Mouse (Mus musculus): ENCODE data around the gene Hpcal4. TPM values are rescaled to one million over a fixed set of nuclear protein-coding genes. Genes with fewer than 3 reads are reported as not detected.
"Not testable (repeated sequence)": the region's sequence is repeated elsewhere in the genome, so short reads cannot be mapped to it uniquely, and the experiment has no call there.

Hpcal4 gene
- polyA plus RNA-seq, 1 experiment from 2014 or later: 43.0 TPM

DNA sequence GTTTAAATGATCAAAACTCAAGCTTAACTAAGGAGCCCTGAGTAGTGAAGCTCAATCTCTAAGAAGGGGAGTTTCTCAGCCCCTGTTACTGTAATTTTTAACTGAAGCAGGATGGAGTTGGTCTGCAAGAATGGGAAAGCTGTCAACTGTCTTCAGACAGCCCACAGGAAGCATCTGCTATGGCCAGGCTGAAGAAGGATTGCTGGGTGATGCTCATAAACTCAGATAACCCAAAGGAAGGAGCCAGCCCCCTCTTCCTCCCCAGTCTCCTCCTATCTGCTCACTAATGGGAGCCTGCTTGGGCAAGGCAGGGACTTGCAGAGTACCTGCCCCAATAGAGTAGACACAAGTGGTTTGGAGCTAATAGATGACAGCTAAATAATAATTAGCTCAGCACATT is 27.2 kb upstream of the Hpcal4 start:
- Histone ChIP-seq H3K36me3 (ENCODE audit: control insufficient read depth, insufficient read depth, low read length) (no peaks in the 10 kb centered on the region), H3K27ac (ENCODE audit: low read depth, low read length) (no peak overlapping the region), H3K4me2 (ENCODE audit: low read depth, low read length) (no peak overlapping the region), H3K4me3 (ENCODE audit: low read depth, low read length) (no peak overlapping the region), H3K9ac (replicated peaks; ENCODE audit: low read depth, low read length) (no peak overlapping the region), H3K9me3 (ENCODE audit: control insufficient read depth, low read length) (no peaks in the 10 kb centered on the region), H3K27me3 (ENCODE audit: control insufficient read depth, insufficient read depth, low read length) (no peaks in the 10 kb centered on the region), H3K4me1 (ENCODE audit: control insufficient read depth, insufficient read depth, low read length) (no peaks in the 10 kb centered on the region)
- ATAC-seq (ENCODE audit: low read depth): no peak

DNA sequence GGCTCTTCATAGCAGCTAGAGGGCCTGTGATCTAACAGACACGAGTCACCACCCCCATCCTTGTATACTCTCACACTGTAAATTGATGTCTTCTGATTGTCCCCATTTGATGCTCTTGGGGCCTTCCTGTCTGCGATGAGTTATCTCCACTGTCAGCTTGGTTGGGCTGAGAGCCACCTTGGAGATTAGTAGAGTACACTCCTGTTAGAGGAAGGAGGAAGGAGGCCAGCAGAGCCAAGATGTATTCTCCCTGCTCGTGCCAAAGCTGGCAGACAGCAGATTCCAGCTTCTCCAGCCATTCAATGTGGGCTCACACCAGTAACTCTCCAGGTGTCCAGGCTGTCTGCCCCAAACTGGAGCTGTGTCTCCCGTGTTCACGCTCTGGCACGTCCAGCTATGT is 22.5 kb upstream of the Hpcal4 start:
- no peak overlapping the region for H3K4me3 ChIP-seq (ENCODE audit: low read depth, low read length)
- no peak overlapping the region for H3K4me2 ChIP-seq (ENCODE audit: low read depth, low read length)
- no peaks in the 10 kb centered on the region for H3K4me1 ChIP-seq (ENCODE audit: control insufficient read depth, insufficient read depth, low read length)
- no peaks in the 10 kb centered on the region for H3K36me3 ChIP-seq (ENCODE audit: control insufficient read depth, insufficient read depth, low read length)
- WGBS: 82% methylated on average over 6 of the region's 6 CpGs
- H3K9me3 ChIP-seq (ENCODE audit: control insufficient read depth, low read length): no peaks in the 10 kb centered on the region
- no peak overlapping the region for H3K27ac ChIP-seq (ENCODE audit: low read depth, low read length)
- no peaks in the 10 kb centered on the region for H3K27me3 ChIP-seq (ENCODE audit: control insufficient read depth, insufficient read depth, low read length)
- no peak overlapping the region for H3K9ac ChIP-seq (replicated peaks; ENCODE audit: low read depth, low read length)
- ATAC-seq (ENCODE audit: low read depth): no peak

DNA sequence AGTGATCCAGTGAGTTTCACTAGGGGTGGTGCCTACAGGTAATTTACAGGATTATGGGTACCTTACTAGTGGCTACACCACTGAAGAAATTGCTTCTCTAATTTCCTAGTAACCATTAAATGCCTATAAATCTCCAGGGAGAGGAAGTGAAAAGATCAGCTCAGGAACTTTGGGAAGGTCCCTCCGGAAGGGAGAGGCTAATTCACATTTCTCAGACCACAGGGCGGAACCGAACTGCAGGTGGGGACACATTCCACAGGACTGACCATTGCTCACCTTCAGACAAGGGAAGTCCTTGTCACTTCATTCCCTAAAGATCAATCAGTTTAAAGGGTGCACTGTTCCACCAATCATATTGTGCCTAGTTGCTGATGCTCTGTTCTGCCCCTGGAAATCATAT is 21.8 kb upstream of the Hpcal4 start:
- not testable (repeated sequence) for H3K27ac ChIP-seq (ENCODE audit: low read depth, low read length); H3K27me3 ChIP-seq (ENCODE audit: control insufficient read depth, insufficient read depth, low read length); H3K4me1 ChIP-seq (ENCODE audit: control insufficient read depth, insufficient read depth, low read length); H3K36me3 ChIP-seq (ENCODE audit: control insufficient read depth, insufficient read depth, low read length); H3K4me3 ChIP-seq (ENCODE audit: low read depth, low read length); ATAC-seq (ENCODE audit: low read depth); H3K9ac ChIP-seq (replicated peaks; ENCODE audit: low read depth, low read length); H3K4me2 ChIP-seq (ENCODE audit: low read depth, low read length); H3K9me3 ChIP-seq (ENCODE audit: control insufficient read depth, low read length)
- WGBS: 70% methylated on average over 3 of the region's 3 CpGs

DNA sequence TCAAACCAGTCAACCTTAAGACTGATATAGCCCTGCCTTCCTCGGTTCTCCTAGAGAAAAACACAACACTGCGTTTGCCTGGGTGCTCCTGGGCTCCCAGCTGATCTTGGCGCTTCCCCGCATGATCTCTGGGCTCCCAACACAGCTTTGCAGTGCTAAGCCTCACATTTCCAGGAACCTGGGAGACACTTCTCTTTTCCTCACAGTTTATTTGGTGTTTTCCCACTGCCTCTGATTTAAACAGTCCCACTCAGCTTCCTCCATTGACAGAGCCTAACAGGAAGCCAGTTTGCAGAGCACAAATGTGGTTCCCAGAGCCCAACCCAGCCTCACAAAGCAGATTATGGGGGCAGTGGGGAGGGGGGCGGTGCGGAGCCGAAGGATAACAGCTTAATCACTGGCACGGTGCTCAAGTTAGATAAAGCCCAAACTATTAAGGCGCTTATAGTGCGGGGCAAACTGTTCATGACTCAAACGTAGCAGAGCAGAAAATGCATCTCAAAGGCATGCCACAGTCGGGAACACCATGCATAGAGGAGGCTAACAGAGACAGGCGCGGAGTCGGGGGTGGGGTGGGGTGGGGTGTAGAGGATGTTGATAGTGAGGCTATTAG is 20.6 kb upstream of the Hpcal4 start:
- WGBS: 14% methylated on average over 15 of the region's 15 CpGs
- Histone ChIP-seq H3K9me3 (ENCODE audit: control insufficient read depth, low read length) (no peaks in the 10 kb centered on the region), H3K4me2 (ENCODE audit: low read depth, low read length) (peak overlapping the region; percentile 27; the same call in 1 of the 2 replicates), H3K9ac (replicated peaks; ENCODE audit: low read depth, low read length) (no peak overlapping the region), H3K36me3 (ENCODE audit: control insufficient read depth, insufficient read depth, low read length) (no peaks in the 10 kb centered on the region), H3K4me3 (ENCODE audit: low read depth, low read length) (no peak overlapping the region), H3K27me3 (ENCODE audit: control insufficient read depth, insufficient read depth, low read length) (no peaks in the 10 kb centered on the region), H3K4me1 (ENCODE audit: control insufficient read depth, insufficient read depth, low read length) (no peaks in the 10 kb centered on the region), H3K27ac (ENCODE audit: low read depth, low read length) (no peak overlapping the region)
- ATAC-seq (ENCODE audit: low read depth): no peak

DNA sequence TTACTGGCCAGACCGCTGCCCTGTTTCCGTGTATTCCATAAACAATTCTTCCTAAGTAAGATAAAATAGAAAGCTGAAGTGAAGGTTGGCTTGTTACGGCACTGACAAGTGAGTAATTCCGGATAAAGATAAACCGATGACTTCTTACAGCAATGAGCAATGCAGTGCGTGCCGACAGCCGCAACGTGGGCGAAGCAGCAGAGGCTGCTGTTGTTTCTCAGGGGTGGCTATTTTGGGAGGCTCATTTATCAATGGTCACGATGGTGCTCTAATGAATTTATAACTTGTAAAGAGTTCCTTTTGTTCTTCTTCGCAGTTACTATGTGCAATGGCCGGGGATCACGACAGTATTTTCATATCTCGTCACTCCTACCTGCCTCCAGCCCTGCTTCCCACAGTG is 18.9 kb upstream of the Hpcal4 start:
- 70% methylated on average over 15 of the region's 15 CpGs for WGBS
- Histone ChIP-seq H3K4me3 (ENCODE audit: low read depth, low read length) (no peak overlapping the region), H3K9me3 (ENCODE audit: control insufficient read depth, low read length) (peaks cover 2% of the 10 kb centered on the region; the same call in 1 of the 2 replicates)

DNA sequence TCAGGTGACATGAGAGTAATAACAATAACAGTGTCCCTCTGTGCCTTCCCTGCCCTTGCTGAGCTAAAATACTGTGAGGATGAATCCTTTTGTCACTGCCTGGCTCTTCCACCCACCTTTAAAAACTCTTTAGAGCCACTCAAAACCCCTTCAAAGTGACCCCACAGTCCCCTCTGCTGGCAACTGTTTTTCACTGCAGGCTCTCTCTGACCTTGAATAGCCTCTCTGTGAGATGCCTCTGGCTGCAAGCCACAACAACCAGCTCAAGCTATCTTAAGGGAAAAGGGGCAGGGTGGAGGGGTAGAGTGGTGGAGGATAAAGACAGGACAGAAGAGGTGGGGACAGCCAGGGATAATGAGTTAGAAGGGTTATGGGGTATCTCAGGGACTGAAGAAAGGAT is 11.2 kb upstream of the Hpcal4 start:
- H3K36me3 ChIP-seq (ENCODE audit: control insufficient read depth, insufficient read depth, low read length): no peaks in the 10 kb centered on the region
- no peak overlapping the region for H3K4me2 ChIP-seq (ENCODE audit: low read depth, low read length)
- no peaks in the 10 kb centered on the region for H3K27me3 ChIP-seq (ENCODE audit: control insufficient read depth, insufficient read depth, low read length)
- H3K9me3 ChIP-seq (ENCODE audit: control insufficient read depth, low read length): peaks cover 3% of the 10 kb centered on the region; the same call in 1 of the 2 replicates
- H3K27ac ChIP-seq (ENCODE audit: low read depth, low read length): no peak overlapping the region
- H3K4me1 ChIP-seq (ENCODE audit: control insufficient read depth, insufficient read depth, low read length): no peaks in the 10 kb centered on the region
- no peak overlapping the region for H3K4me3 ChIP-seq (ENCODE audit: low read depth, low read length)
- no peak overlapping the region for H3K9ac ChIP-seq (replicated peaks; ENCODE audit: low read depth, low read length)
- no peak for ATAC-seq (ENCODE audit: low read depth)

More for the DNA sequence above, 18.9 kb upstream of the Hpcal4 start:
- ATAC-seq (ENCODE audit: low read depth): no peak
- no peak overlapping the region for H3K9ac ChIP-seq (replicated peaks; ENCODE audit: low read depth, low read length)
- no peaks in the 10 kb centered on the region for H3K27me3 ChIP-seq (ENCODE audit: control insufficient read depth, insufficient read depth, low read length)
- H3K4me2 ChIP-seq (ENCODE audit: low read depth, low read length): no peak overlapping the region
- no peaks in the 10 kb centered on the region for H3K36me3 ChIP-seq (ENCODE audit: control insufficient read depth, insufficient read depth, low read length)
- H3K27ac ChIP-seq (ENCODE audit: low read depth, low read length): no peak overlapping the region
- H3K4me1 ChIP-seq (ENCODE audit: control insufficient read depth, insufficient read depth, low read length): no peaks in the 10 kb centered on the region

DNA sequence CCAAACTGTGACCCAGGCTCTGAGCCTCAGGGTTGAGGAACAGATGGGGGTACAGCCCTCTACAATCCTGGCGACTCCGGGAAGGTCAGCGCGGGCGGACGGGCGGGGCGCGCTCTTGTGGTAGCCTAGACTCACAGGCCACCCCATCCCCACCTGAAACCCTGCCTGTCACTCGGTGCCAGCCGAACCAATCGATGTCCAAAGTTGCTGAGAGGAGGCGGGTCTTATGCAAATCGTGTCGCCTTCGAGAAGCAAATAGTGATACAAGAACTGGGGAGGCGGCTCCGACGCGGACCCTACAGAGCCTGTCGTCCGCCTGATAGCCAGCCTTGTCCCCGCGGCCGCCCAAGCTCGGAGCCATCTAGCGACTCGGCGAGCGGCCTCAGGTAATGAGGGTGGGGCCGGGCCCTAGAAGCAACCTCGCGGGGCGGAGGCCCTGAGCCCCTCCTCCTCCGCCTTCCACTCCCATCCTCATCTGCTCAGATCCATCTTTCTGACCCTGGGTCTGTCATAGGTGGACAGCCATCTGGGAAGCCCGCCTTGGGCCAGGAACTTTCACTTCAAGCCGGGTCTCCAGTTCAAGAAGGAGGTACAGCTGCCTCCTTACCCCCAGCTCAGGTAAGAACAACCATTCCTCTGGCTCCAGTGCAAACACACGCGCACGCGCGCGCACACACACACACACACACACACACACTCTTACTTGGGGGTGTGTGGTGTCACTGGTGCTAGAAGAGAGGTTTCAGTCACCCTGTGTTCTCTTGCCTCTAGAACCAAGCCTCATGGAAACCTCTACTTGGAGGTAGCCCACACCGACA is 421 bp downstream of the Hpcal4 start:
- H3K4me2 ChIP-seq (ENCODE audit: low read depth, low read length): peak overlapping the region; percentile 76
- ATAC-seq (ENCODE audit: low read depth): peak; percentile 93
- 10% methylated on average over 43 of the region's 44 CpGs for WGBS
- H3K9me3 ChIP-seq (ENCODE audit: control insufficient read depth, low read length): no peaks in the 10 kb centered on the region
- no peak overlapping the region for H3K27ac ChIP-seq (ENCODE audit: low read depth, low read length)
- H3K4me3 ChIP-seq (ENCODE audit: low read depth, low read length): peak overlapping the region; percentile 48
- peaks cover 10% of the 10 kb centered on the region; the same call in 1 of the 2 replicates for H3K4me1 ChIP-seq (ENCODE audit: control insufficient read depth, insufficient read depth, low read length)
- no peaks in the 10 kb centered on the region for H3K36me3 ChIP-seq (ENCODE audit: control insufficient read depth, insufficient read depth, low read length)
- peaks cover 13% of the 10 kb centered on the region for H3K27me3 ChIP-seq (ENCODE audit: control insufficient read depth, insufficient read depth, low read length)
- peak overlapping the region; percentile 62 for H3K9ac ChIP-seq (replicated peaks; ENCODE audit: low read depth, low read length)

DNA sequence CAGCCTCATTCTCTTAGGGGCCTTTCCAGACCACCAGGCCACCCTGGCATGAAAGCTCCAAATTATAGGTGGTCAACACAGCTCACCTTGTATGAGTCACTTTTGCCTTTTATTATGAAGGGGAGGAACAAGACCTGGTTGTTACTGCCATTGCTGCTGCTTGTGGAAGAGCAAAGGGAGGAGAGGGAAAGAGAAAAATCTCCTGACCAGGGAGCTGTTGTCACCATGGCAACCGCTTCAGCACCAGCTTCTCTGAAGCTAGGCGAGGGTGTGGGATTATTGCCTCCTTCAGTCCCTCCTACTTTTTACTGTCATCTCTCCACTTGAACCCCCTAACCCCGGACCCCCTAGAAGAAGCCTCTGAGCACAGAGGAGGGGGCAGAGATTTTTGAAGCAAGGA is 1.8 kb downstream of the Hpcal4 start:
- Histone ChIP-seq H3K27ac (ENCODE audit: low read depth, low read length) (no peak overlapping the region), H3K27me3 (ENCODE audit: control insufficient read depth, insufficient read depth, low read length) (peaks cover 13% of the 10 kb centered on the region), H3K9me3 (ENCODE audit: control insufficient read depth, low read length) (no peaks in the 10 kb centered on the region), H3K4me2 (ENCODE audit: low read depth, low read length) (peak overlapping the region; percentile 76; the same call in 1 of the 2 replicates), H3K9ac (replicated peaks; ENCODE audit: low read depth, low read length) (no peak overlapping the region), H3K4me1 (ENCODE audit: control insufficient read depth, insufficient read depth, low read length) (peaks cover 10% of the 10 kb centered on the region; the same call in 1 of the 2 replicates), H3K4me3 (ENCODE audit: low read depth, low read length) (no peak overlapping the region), H3K36me3 (ENCODE audit: control insufficient read depth, insufficient read depth, low read length) (no peaks in the 10 kb centered on the region)
- 43% methylated on average over 3 of the region's 3 CpGs for WGBS
- ATAC-seq (ENCODE audit: low read depth): no peak

DNA sequence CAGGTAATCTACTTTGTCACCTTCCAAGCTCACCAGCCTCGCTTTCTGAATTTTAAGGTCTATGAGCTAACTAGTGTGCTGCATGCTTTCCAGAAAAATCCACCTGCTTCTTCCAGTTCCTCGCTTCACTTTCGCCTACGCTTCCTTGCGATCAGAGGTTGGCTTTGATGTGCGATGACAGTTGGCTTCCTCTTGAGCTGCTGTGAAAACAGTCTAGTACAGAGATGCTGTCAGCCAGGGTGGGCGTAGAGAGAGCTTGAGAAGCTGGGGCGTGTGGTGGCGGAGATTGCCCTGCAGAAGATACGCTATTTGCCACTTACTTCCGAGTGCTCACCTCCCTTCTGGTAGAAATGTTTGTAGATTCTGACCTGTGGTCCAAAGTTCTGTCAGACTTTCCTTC is 9.3 kb downstream of the Hpcal4 start:
- no peaks in the 10 kb centered on the region for H3K4me1 ChIP-seq (ENCODE audit: control insufficient read depth, insufficient read depth, low read length)
- no peak overlapping the region for H3K4me3 ChIP-seq (ENCODE audit: low read depth, low read length)
- no peak for ATAC-seq (ENCODE audit: low read depth)
- H3K27ac ChIP-seq (ENCODE audit: low read depth, low read length): no peak overlapping the region
- no peak overlapping the region for H3K9ac ChIP-seq (replicated peaks; ENCODE audit: low read depth, low read length)
- no peak overlapping the region for H3K4me2 ChIP-seq (ENCODE audit: low read depth, low read length)
- no peaks in the 10 kb centered on the region for H3K27me3 ChIP-seq (ENCODE audit: control insufficient read depth, insufficient read depth, low read length)
- no peaks in the 10 kb centered on the region for H3K36me3 ChIP-seq (ENCODE audit: control insufficient read depth, insufficient read depth, low read length)
- WGBS: 92% methylated on average over 11 of the region's 11 CpGs
- no peaks in the 10 kb centered on the region for H3K9me3 ChIP-seq (ENCODE audit: control insufficient read depth, low read length)

Measured in neural tube, embryonic 14.5 days (tissue).